Mouse (Mus musculus): Measurements from ENCODE around the gene Ppp4r3a.

Gene Ppp4r3a

GRCm38 (mm10) chr12:100993146-100993545 lies 90.4 kb downstream of the Ppp4r3a start:
- DNase-seq (ENCODE audit: low spot score in 2 of 2), result no peak

DNA sequence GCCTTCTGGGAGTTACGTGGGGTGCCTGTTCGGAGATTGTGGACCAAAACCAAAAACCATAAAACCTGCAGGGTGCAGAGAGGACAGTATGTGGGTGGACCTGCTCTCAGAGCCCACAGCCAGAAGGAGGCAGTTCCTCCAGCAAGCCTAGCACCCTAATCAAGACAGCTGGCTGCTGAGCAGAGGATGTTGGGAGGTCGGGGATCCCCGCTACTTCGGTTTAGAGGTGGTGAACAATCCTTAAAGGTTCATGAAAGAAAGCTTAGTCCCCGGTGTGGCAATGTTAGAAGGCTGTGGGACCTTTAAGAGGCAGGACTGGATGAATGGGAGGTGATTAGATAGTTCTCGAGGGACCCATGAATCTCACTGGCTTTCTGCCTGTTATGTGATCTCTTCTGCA lies 91.0 kb downstream of the Ppp4r3a start:
- DNase-seq (ENCODE audit: low spot score in 2 of 2), result no peak

- no peak for DNase-seq (ENCODE audit: low spot score in 2 of 2)
Measured at GRCm38 (mm10) chr12:100991119-100991518, 92.4 kb downstream of the Ppp4r3a start.

- DNase-seq (ENCODE audit: low spot score in 2 of 2), result no peak
Measured at GRCm38 (mm10) chr12:100990291-100990690, 93.2 kb downstream of the Ppp4r3a start.

- DNase-seq (ENCODE audit: low spot score in 2 of 2), result no peak
Measured at GRCm38 (mm10) chr12:100989780-100990288, 93.7 kb downstream of the Ppp4r3a start.

All from right cerebral cortex, postnatal 36 days (tissue).